Mouse (Mus musculus): ENCODE results near the gene Olfr1295.

The Olfr1295 gene

DNA sequence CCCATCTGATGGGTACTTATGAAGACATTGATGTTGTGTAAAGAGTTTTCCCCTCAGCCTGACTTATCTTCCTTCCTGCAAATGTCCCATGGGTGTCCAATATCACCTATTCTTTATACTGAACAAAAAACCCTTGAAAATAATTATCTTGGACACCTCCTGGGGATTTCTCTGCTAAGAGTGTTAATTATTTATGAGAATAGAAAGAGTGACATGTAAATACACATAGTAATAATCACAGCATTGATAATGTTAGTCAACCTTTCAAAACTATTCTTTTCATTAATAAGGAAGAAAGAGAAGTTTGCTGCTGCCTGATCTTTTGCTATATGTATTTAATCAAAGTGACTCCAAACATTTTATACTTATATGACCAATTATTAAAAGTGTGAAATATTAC lies at the start of gene Olfr1295:
TSS of gene Olfr1295 (minus strand) at position 101 of the 400 bp plus-strand sequence.
- DNase-seq (ENCODE audit: low read depth) = no peak

DNA sequence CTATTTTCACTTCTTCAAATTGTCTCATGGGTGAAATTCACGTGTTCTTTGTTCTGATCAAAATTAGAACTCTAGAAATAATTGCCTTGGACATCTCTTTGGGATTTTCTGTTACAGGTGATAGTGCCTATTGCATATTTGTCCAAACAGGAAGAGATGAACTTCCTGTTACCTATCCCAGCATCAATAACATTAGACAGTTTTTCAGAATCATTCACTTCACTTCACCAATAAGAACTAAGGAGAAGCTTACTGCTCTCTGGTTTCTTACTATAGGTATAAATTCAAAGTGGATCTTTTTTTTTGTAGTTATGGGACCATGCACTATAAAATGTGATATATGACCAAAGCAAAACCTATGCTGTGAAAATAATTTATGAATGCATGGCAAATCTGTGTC lies 29.3 kb downstream of the Olfr1295 start, which contains the start of gene Olfr1294:
TSS of gene Olfr1294 (minus strand) at position 101 of the 400 bp plus-strand sequence.
- DNase-seq (ENCODE audit: low read depth) = no peak

DNA sequence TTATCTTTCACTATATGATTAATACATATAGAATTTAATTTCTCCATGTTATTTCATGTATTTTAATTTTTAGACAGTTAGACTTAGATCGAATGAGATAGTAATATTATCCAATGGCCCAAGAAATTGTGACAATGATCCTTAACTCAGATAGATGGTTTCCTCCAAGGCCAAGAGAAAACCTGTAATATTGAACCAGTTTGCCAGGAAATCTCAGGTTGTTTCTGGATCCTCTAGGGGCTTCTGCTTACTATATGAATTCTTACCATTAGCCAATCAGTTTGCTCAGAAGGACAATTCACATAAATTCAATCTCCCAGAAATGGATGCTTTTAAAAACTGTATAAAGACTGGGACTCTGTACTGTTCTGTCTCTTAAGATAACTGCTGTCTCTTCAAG lies 44.6 kb downstream of the Olfr1295 start, which contains the start of gene Olfr1293-ps:
TSS of gene Olfr1293-ps (plus strand) at position 301 of the 400 bp plus-strand sequence.
- no peak for DNase-seq (ENCODE audit: low read depth)

DNA sequence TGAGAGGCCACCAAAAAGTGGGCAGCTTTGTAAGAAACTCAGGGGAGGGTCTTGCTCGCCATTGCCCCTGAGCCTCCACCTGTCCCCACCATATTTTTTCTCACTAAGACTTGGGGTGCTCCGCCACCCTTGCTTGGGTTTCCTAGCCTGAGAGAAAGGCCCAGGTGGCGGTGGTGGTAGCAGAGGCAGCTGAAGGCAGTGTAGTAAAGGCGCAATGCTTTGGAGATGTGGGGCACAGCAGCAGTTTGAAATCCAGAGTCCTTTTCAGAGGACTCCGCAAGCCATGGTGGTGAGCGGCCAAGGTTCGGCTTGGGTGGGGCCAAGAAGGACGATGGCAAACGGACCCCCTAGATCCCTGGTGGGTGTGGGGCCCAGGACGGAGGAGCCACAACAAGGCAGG lies 52.0 kb downstream of the Olfr1295 start:
- no peak for DNase-seq (ENCODE audit: low read depth)

Measured in NIH3T3 (cell line).